Mouse (Mus musculus): ENCODE measurements around the gene Cep85l.

DNA sequence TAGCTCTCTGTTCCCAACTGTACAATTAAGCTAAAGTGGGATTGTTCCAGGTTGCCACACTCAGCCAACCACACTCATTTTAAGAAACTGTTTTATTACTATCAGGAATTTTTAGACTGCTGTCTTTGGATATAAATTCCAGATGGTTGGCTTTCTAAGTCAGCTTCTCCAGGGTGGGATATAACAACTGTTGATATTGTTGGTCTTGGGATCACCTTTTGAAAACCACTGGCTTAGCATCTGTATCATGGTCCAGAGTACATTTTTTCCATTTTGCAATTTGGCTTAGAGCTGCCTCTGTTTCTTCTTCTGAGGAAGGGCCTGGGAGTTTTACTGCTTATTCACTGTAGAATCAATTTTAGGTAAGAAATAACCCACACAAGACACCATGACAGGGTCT, 40.3 kb upstream of the Cep85l start:
- TF ChIP-seq CTCF (IDR thresholded peaks at IDR 0.05; ENCODE audit: insufficient read depth, low read length): no peak
- no peak for TF ChIP-seq POLR2A (IDR thresholded peaks at IDR 0.05; ENCODE audit: borderline replicate concordance, extremely low read depth, low read depth, low read length)

Measured in lung, adult 2 months (tissue).